Mouse (Mus musculus) gastrocnemius, postnatal 36 days (tissue): Measurements from ENCODE around the gene 3110001I22Rik. TPM values are rescaled to one million over a fixed set of nuclear protein-coding genes. Genes with fewer than 3 reads are reported as not detected.

ENCODE experiments used
- DNase-seq, 2 experiments: peaks; one replicate each; pipeline ENCODE4 v3.0.0; 2022
- intact Hi-C: fragments of 180-260 bp; cut with DNase I; formaldehyde crosslinking; loops from one replicate; pipeline ENCODE4 v1.15.1; 2025
- total RNA-seq, 2 experiments: library from RNA; stranded (reverse); gene quantifications; 2 replicates each; pipeline ENCODE4 v1.2.3; 2021

3110001I22Rik gene
- total RNA-seq, 2 experiments from 2014 or later: 1.5 to 2.2 TPM

DNA sequence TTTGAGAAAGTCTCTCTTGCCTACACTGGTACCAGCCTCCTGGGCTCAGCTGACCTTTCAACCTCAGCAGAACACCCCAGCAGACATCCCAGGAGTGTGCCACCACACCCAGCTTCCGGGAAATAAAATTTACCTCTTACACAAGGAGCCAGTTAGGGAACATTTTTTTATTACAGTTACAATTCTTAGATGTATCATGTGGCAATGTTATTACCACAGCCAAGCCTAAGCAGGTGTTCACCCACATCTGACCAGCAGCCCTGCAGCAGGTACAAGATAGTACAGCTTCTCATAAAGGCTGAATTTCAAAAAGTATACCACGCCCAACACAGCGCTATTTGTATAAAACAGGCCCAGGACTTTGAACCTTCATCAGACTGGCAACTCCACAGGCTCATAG lies 43.2 kb downstream of the 3110001I22Rik start:
- DNase-seq: no peak
- intact Hi-C loops: no loop called here

DNA sequence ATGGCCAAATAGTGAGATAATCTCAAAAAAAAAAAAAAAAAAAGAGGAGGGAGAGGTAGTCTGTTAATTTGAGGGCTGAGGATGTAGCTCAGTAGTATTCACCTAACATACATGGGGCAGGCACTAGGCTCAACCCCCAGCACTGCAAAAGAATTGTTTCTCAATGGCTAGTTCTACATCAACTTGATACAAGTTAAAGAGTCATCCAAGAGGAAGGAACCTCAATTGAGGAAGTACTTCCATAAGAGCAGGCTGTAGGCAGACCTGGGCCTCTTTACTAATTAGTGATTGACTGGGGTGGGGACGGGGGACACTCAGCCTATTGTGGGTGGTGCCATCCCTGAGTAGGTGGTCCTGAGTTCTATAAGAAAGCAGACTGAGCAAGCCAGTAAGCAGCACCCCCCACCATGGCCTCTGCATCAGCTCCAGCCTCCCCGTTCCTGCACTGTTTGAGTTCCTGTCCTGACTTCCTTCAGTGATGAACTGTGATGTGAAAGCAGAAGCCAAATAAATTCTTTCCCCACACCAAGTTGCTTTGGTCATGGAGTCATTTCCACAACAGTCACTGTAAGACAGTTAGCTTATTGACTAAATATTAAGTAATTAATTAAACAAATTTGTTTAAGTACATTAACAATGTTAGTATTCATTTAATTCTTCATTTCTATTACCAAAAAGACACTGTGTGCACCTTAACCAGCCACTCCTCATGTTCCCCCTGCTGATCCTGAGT lies 45.3 kb downstream of the 3110001I22Rik start:
- DNase-seq: no peak
- intact Hi-C loops: no loop called here

DNA sequence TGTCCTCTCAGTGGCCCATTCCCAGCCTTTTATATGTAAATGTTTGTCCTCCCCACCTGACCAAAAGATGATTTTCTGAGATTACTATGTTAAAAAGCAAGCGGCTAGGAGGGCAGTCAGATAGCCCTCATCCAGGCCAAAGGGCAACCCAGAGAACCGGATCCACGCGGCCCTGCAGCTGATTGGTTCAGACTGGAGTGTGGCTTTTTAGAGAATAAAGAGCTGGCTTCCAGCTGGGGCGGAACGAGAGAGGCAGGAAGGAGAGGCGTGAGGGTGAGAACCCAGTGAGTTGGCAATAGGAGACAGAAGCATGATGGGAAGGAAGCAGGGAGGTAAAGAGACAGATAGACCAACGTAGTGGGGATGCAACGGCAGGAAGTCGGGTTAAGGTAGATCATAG lies 51.2 kb downstream of the 3110001I22Rik start:
- no peak for DNase-seq
- intact Hi-C loops: no loop called here

DNA sequence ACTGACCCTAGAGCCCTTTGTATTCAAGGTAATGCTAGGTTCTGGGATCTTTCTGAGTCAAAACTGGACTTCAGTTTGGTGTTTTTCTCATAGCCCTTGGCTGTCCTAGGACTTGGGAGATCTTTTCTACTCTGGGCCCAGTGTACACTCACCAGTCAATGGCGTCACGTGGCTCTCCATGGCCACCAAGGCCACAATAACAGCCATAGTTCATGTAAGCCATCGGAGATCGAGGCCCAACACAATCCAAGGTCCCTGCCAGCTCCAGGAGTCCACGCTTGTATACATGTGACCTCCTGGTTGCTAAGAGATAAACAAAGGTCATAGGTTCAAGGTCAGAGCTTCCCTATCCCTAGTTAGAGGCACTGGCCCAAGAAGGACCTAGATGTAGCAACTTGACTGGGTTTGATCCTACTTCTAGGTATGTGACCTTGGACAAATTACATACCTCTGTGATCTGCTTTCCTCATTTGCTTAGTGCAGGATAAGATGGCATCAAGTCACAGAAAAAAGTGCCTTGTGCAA lies 56.1 kb downstream of the 3110001I22Rik start:
- intact Hi-C loops: no loop called here

More for the DNA sequence above, 56.1 kb downstream of the 3110001I22Rik start:
- no peak for DNase-seq

Other genes with a start within 250 kb of the 3110001I22Rik start
- 1 to 10 TPM; 5.5 to 7.5 TPM for gene Parn, start 3.8 kb upstream of the 3110001I22Rik start, total RNA-seq
- gene Bfar, start 71 bp upstream of the 3110001I22Rik start, total RNA-seq: 10 to 100 TPM; 29.7 to 35.0 TPM
- gene Pla2g10, start 59.1 kb downstream of the 3110001I22Rik start, total RNA-seq: not detected
- 10 to 100 TPM; 29.9 to 32.7 TPM for gene Rrn3, start 108.8 kb downstream of the 3110001I22Rik start, total RNA-seq
- gene Ntan1, start 146.9 kb downstream of the 3110001I22Rik start, total RNA-seq: 10 to 100 TPM; 37.3 to 39.9 TPM
- gene Pdxdc1, start 231.2 kb downstream of the 3110001I22Rik start, total RNA-seq: 10 to 100 TPM; 41.9 to 45.6 TPM
- under 1 TPM; 0.49 to 0.69 TPM for gene Mpv17l, start 231.2 kb downstream of the 3110001I22Rik start, total RNA-seq